Mouse (Mus musculus) activated CD4-positive, CD25-positive, alpha-beta regulatory T cell, adult 4 months (primary cell): ENCODE data around the gene Spint1. TPM values are rescaled to one million over a fixed set of nuclear protein-coding genes. Genes with fewer than 3 reads are reported as not detected.

ENCODE experiments used
- ATAC-seq: one replicate; pipeline ENCODE4 v1.8.0; 2017
- polyA plus RNA-seq, 2 experiments: library from polyadenylated mRNA; unstranded; fragments of 100-300 nt; shearing (Covaris generic); gene quantifications; one replicate each; pipeline ENCODE4 v1.2.1; 2017

Gene Spint1
- polyA plus RNA-seq, 2 experiments from 2014 or later, result not detected

DNA sequence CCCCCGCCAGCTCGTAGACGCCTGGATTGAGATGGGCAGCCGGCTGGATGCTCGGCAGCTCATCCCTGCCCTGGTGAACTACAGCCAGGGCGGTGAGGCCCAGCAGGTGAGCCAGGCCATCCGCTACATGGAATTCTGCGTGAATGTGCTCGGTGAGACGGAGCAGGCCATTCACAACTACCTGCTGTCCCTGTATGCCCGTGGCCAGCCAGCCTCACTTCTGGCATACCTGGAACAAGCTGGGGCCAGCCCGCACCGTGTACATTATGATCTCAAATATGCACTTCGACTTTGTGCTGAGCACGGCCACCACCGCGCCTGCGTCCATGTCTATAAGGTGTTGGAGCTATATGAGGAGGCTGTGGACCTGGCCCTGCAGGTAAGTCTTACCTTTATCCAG is 57.2 kb downstream of the Spint1 start:
- no peak for ATAC-seq

DNA sequence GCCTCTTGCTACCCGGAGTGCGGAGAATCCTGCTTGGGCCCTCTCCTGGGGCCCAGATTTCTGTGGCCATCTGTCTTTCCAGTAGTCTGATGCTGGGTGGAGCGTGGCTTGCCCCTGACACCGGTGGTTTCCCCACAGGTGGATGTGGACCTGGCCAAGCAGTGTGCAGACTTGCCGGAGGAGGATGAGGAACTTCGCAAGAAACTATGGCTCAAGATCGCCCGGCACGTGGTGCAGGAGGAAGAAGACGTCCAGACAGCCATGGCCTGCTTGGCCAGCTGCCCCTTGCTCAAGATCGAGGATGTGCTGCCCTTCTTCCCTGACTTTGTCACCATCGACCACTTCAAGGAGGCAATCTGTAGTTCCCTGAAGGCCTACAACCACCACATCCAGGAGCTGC is 59.6 kb downstream of the Spint1 start:
- ATAC-seq, result no peak

DNA sequence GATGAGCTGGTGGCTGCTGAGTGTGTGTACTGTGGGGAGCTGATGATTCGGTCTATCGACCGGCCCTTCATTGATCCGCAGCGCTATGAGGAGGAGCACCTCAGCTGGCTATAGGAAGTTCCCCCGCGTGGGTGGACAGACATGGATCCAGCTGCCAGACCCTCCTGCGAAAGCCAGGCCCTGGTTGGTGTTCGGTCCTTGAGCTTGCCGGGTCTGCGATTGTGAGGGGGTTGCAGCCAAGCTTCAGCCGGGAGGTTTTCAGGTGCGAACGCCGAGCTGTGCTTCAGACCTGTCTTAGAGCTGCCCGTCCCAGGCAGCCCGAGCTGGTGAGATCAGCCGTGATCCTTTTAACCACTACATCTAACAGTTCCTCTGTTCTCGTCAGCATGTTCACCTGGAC is 60.3 kb downstream of the Spint1 start:
- ATAC-seq, result no peak

DNA sequence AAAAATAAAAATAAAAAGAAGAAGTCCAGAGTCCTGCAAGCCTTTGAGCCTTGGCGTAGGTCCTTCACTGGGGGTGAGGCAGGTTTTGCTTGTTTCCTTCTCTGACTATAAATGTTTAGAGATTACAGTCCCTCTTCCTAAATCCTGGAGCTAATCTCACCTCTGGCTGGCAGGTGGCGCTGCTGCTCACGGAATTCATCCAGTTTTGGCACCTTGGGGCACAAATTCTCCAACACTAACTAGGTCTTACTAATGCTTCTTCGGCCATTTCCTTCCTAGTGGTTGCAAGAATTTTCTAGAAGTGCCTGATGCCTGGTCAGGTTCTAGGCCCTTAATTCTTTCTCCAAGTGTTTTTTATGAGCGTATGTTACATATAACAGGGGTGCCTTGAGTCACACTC is 61.2 kb downstream of the Spint1 start:
- no peak for ATAC-seq

DNA sequence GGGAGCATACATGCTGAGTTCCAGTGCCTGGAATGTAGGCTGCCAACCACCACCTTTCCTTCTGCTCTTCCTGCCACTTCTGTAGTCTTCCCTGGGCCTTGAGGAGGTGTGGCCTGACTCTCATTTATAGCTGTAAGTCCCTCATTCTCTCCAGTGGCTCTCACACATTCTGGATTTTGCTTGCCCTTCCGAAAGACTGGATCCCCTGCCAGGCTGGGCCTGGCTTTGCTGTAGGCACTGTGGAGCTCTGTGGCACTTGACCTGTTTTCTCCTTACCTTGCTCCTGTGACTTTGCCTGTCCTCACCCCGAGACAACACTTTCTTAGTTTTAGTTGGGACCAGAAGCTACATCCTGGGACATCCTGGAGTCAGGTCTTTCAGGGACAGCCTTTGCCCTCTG is 61.7 kb downstream of the Spint1 start:
- ATAC-seq, result no peak

Other genes starting within 250 kb of the Spint1 start
- gene Ccdc32, start 208.0 kb upstream of the Spint1 start, polyA plus RNA-seq, result 10 to 100 TPM; 20.5 to 21.3 TPM
- 1 to 10 TPM; 2.3 to 2.4 TPM for gene Rpusd2, start 202.6 kb upstream of the Spint1 start, polyA plus RNA-seq
- 10 to 100 TPM; 17.4 to 18.1 TPM for gene Knl1, start 190.2 kb upstream of the Spint1 start, polyA plus RNA-seq
- gene Rad51, start 124.6 kb upstream of the Spint1 start, polyA plus RNA-seq, result 10 to 100 TPM in 1 of 2 experiments, 1 to 10 TPM in 1; 9.9 to 12.3 TPM
- 10 to 100 TPM; 10.5 to 15.3 TPM for gene Rmdn3, start 80.3 kb upstream of the Spint1 start, polyA plus RNA-seq
- not detected for gene Gchfr, start 69.6 kb upstream of the Spint1 start, polyA plus RNA-seq
- gene Gm14137, start 62.9 kb upstream of the Spint1 start, polyA plus RNA-seq, result under 1 TPM; 0.29 to 0.70 TPM
- 10 to 100 TPM; 31.4 to 44.0 TPM for gene Zfyve19, start 28.7 kb upstream of the Spint1 start, polyA plus RNA-seq
- 10 to 100 TPM; 21.8 to 29.0 TPM for gene Dnajc17, start 28.6 kb upstream of the Spint1 start, polyA plus RNA-seq
- not detected for gene Ppp1r14d, start 7.5 kb upstream of the Spint1 start, polyA plus RNA-seq
- not detected for gene Rhov, start 33.9 kb downstream of the Spint1 start, polyA plus RNA-seq
- gene Vps18, start 51.4 kb downstream of the Spint1 start, polyA plus RNA-seq, result 1 to 10 TPM; 4.7 to 7.1 TPM
- gene Dll4, start 88.4 kb downstream of the Spint1 start, polyA plus RNA-seq, result not detected
- not detected for gene Chac1, start 113.9 kb downstream of the Spint1 start, polyA plus RNA-seq
- 1 to 10 TPM; 7.0 to 7.1 TPM for gene Ino80, start 240.3 kb downstream of the Spint1 start, polyA plus RNA-seq